Mouse (Mus musculus) liver, embryonic 16.5 days (tissue): Measurements from ENCODE around the gene 1700022I11Rik. TPM values are rescaled to one million over a fixed set of nuclear protein-coding genes. Genes with fewer than 3 reads are reported as not detected.
"Not testable (repeated sequence)": the region's sequence is repeated elsewhere in the genome, so short reads cannot be mapped to it uniquely, and the experiment has no call there.

Experiments used
- ATAC-seq: fragments of 200-750 bp; cut with Nextera tagmentation; 2 replicates; pipeline ENCODE4 v1.8.0; 2017; ENCODE audit warnings: low read depth, mild to moderate bottlenecking, moderate number of reproducible peaks, moderate library complexity
- H3K27ac ChIP-seq: fragments of 300-500 bp; sonication (generic); 2 replicates; pipeline ENCODE4 v1.5.1; 2014; ENCODE audit warnings: mild to moderate bottlenecking, low read length
- H3K27me3 ChIP-seq: fragments of 300-500 bp; sonication (generic); 2 replicates; pipeline ENCODE4 v1.6.1; 2014; ENCODE audit warnings: low read depth, low read length, mixed read lengths; ENCODE audit not compliant: control insufficient read depth, insufficient read depth
- H3K36me3 ChIP-seq: fragments of 300-500 bp; sonication (generic); 2 replicates; pipeline ENCODE4 v1.6.1; 2014; ENCODE audit warnings: mild to moderate bottlenecking; ENCODE audit not compliant: control insufficient read depth, insufficient read depth
- H3K4me1 ChIP-seq: fragments of 300-500 bp; sonication (generic); 2 replicates; pipeline ENCODE4 v1.6.1; 2014; ENCODE audit warnings: low read depth, low read length, mixed read lengths; ENCODE audit not compliant: control insufficient read depth
- H3K4me2 ChIP-seq: fragments of 300-500 bp; sonication (generic); 2 replicates; pipeline ENCODE4 v1.6.1; 2014; ENCODE audit warnings: low read depth, low read length, mixed read lengths
- H3K4me3 ChIP-seq: fragments of 300-500 bp; sonication (generic); 2 replicates; pipeline ENCODE4 v1.5.1; 2014; ENCODE audit warnings: low read depth, mild to moderate bottlenecking, low read length
- H3K9ac ChIP-seq: fragments of 300-500 bp; sonication (generic); 2 replicates; pipeline ENCODE4 v1.6.1; 2014; ENCODE audit warnings: low read depth, low read length
- H3K9me3 ChIP-seq: fragments of 300-500 bp; sonication (generic); replicated peaks from 2 replicates; pipeline ENCODE4 v1.6.1; 2016; ENCODE audit warnings: low read length; ENCODE audit not compliant: control insufficient read depth
- WGBS: fragments of 180-500 bp; shearing (Covaris S2); extraction: QIAGEN DNeasy Blood & Tissue Kit; methylation state at CpG from one replicate; pipeline ENCODE4 v1.1.7; 2014; ENCODE audit not compliant: insufficient replicate concordance; 5-methylcytosine and 5-hydroxymethylcytosine counted together
- polyA plus RNA-seq: library from polyadenylated mRNA; unstranded; fragments of >200 nt; fragmentation: Nextera tagmentation; extraction: Ambion mirVana; gene quantifications from 2 replicates; pipeline ENCODE4 v1.2.1, GENCODE M21; 2015

The 1700022I11Rik gene
- polyA plus RNA-seq, 1 experiment from 2014 or later: 0.17 TPM

DNA sequence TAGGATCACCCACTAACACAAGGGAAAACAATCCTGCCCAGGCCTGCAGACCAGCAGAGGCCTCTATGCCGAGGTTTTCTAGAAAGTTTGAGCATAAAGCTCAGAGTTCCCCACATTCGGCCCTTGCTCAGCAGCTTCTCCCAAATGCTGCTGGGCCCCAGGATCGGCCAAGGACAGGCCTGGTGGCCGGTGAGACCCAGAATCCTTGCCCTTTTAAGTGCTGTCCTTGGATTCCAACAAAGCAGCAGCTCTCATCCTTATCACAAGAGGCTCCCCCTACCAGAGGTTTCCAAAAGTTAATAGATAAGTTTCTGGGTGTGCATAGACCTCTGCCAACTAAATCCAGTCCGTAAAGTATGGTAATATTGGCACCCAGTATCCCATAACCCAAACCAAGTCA lies 4.5 kb downstream of the 1700022I11Rik start:
- WGBS: 66% methylated on average over 5 of the region's 5 CpGs
- Histone ChIP-seq H3K4me1 (no peaks in the 10 kb centered on the region), H3K9me3 (no peaks in the 10 kb centered on the region), H3K4me3 (no peak overlapping the region), H3K4me2 (no peak overlapping the region), H3K27ac (no peak overlapping the region), H3K9ac (no peak overlapping the region), H3K27me3 (no peaks in the 10 kb centered on the region), H3K36me3 (peaks cover 7% of the 10 kb centered on the region)
- no peak for ATAC-seq

DNA sequence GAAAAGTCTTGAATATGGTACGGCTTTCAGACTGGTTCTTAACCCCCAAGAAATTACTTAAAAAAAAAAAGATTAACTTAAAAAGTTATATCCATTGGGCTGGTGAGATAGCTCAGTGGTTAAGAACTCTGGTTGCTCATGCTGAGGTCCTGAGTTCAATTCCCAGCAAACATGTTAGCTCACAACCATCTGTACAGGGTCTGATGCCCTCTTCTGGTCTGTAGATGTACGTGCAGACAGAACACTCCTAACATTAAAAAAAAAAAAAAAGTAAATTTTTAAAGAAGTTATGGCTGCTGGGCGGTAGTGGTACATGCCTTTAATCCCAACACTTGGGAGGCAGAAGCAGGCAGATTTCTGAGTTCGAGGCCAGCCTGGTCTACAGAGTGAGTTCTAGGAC lies 8.7 kb downstream of the 1700022I11Rik start:
- H3K9me3 ChIP-seq: no peaks in the 10 kb centered on the region
- H3K4me3 ChIP-seq: no peak overlapping the region
- H3K4me1 ChIP-seq: no peaks in the 10 kb centered on the region
- no peak overlapping the region for H3K4me2 ChIP-seq
- no peak overlapping the region for H3K27ac ChIP-seq
- 75% methylated on average over 4 of the region's 4 CpGs for WGBS
- no peaks in the 10 kb centered on the region for H3K27me3 ChIP-seq
- H3K36me3 ChIP-seq: peaks cover 28% of the 10 kb centered on the region
- no peak overlapping the region for H3K9ac ChIP-seq
- no peak for ATAC-seq

DNA sequence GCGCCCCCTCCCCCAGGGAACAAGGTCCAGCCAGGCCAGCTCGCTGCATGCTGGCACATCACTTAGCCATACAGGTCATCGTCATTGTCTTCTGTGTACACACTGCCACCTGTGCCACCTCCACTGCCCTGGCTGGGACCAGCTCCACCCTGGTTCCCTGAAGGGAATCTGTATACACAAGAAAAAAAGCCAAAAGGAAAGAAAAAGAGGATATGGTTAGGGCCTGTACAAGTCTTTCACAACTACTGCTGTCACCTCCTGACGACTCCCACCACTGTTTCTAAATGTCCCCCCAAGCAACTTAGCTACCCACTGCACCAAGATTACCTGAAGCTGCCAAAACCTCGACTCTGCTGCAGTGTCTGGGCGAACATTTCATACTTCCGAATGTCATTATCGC lies 11.1 kb downstream of the 1700022I11Rik start:
- H3K9ac ChIP-seq, H3K4me1 ChIP-seq, ATAC-seq, H3K4me2 ChIP-seq, H3K4me3 ChIP-seq, H3K27ac ChIP-seq, H3K9me3 ChIP-seq, H3K27me3 ChIP-seq: not testable (repeated sequence)
- 75% methylated on average over 7 of the region's 8 CpGs for WGBS
- H3K36me3 ChIP-seq: peaks cover 52% of the 10 kb centered on the region

DNA sequence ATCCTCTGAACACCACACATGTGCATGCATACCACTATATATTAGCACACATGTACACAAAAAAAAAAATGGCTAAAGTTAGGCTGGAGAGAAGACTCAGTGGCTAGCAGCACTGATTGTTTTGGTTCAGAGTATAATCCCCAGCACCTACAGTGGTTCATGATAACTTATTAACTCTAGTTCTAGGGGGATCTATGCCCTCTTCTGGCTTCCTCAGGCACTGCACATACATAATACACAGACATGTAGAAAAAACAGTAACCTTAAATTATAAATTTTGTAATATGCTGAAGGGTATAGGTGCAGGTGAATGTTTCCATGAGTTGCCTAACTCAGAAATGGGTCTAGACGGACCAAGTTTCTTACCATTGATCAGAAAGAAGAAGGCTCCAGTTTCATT lies 18.9 kb downstream of the 1700022I11Rik start:
- Histone ChIP-seq H3K9ac (no peak overlapping the region), H3K9me3 (no peaks in the 10 kb centered on the region), H3K36me3 (peaks cover 86% of the 10 kb centered on the region), H3K27me3 (no peaks in the 10 kb centered on the region), H3K4me1 (no peaks in the 10 kb centered on the region), H3K4me2 (no peak overlapping the region), H3K27ac (no peak overlapping the region), H3K4me3 (no peak overlapping the region)
- WGBS: 71% methylated on average over 1 of the region's 1 CpGs
- no peak for ATAC-seq

DNA sequence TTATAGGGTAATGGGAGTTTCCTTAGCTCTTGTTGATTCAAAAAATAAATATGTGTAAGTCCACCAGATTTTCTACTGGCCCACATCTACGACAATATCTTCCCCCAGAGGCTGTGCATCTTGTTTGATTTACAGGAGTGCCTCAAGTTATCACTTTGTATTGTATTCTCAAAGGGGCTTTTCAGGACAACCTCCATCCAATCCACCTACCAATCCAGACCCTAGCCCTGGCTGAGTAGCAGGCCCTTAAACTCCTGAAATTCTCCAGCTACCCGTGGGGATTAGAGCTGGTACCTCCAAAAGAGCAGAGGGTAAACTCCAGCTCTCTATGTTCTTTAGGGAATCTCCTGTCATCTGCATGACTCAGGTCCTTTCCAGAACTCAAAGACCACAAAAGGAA lies 28.6 kb downstream of the 1700022I11Rik start:
- Histone ChIP-seq H3K27ac (0 out of 2 replicates have a peak overlapping the region, but pooled peaks have one; percentile 1), H3K36me3 (peaks cover 23% of the 10 kb centered on the region), H3K9me3 (no peaks in the 10 kb centered on the region), H3K9ac (no peak overlapping the region; the same call in 1 of the 2 replicates), H3K27me3 (no peaks in the 10 kb centered on the region), H3K4me3 (peak overlapping the region; percentile 83), H3K4me1 (peaks cover 20% of the 10 kb centered on the region), H3K4me2 (peak overlapping the region; percentile 82)
- no peak for ATAC-seq
- 43% methylated on average over 2 of the region's 2 CpGs for WGBS

DNA sequence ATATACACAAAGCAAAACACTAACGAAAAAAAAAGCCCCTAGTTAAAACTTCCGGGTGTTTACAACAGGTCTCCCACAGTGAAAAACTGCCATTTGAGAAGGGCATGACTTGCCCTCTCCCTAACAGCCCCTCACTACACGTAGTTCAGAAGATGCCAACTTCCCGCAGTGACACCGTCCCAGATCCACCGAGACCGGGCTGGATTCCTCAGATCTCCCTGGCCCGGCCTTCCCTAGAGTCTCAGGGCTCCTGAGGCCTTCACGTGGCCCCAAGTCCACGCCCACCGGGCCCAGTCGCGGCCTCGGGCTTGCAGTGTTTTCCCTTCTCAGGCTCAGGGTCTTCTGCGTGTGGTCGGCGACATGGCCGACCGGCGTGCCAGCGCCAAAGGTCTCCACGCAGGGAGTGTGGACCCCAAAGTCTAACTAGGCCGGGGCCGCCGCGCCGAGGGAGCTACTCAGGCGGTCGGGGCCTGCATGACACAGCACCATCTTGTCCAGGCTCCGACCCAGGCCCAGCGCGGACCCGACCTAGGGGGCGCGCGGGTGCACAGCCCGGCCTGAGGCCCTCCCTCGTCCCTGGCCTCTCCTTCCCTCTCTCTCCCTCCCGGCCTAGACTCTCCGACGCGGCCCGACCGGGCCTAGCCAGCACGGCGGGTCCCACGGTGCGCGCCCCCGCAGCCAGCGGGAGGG lies 30.2 kb downstream of the 1700022I11Rik start:
- Histone ChIP-seq H3K27ac (peak overlapping the region; percentile 99), H3K9me3 (no peaks in the 10 kb centered on the region), H3K4me2 (peak overlapping the region; percentile 82), H3K36me3 (peaks cover 8% of the 10 kb centered on the region), H3K4me1 (peaks cover 20% of the 10 kb centered on the region), H3K9ac (peak overlapping the region; percentile 95), H3K4me3 (peak overlapping the region; percentile 83), H3K27me3 (no peaks in the 10 kb centered on the region)
- under 1% methylated on average over 49 of the region's 51 CpGs for whole genome bisulfite sequencing
- ATAC-seq: peak; percentile 58

DNA sequence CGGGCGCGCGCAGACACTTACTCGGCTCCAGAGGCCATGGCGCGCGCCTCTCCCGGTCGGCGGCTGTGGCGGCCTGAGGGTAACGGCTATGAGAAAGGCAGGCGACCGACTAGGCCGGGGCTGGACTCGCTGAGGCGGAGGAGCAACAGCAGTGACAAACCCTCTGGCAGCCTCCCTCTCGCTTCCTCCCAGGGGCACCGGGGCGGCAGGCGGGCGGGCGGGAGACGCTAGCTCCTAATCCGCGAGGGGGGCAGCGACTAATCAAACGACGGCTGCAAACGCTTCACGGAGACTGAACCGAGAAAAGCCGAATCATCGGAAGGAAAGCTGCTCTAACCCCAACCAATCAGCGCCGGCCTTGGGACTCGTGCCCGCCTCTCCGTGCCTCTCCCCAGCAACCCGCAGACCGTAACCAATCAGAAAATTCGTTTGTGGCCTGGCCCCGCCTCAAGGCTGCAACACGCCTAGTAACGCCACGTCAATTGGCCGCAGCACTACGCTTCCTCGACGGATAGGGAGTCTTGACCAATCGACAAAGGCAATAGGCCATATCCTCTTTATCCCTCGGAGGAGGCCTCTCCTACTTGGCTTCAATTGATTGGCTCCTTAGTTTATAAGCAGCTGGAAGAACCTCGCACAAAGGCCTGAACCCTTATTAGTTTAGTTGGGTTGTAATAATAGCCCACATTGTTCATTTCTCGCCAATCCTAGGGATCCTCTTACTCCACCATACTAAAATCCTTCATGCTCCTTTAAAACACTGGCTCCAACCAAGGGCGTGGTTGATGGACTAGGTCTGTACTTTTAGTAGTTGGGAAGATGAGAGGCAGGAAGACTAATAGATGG lies 31.0 kb downstream of the 1700022I11Rik start, which contains the start of gene Vcp:
Gene Vcp (minus strand): TSS at position 367 of the 846 bp plus-strand sequence.
- Histone ChIP-seq H3K4me2 (peak within 1 kb of the TSS; percentile 82), H3K4me1 (peaks cover 20% of the 10 kb centered on the region), H3K27ac (peak within 1 kb of the TSS; percentile 99), H3K4me3 (peak within 1 kb of the TSS; percentile 83), H3K9ac (peak within 1 kb of the TSS; percentile 95)
- not testable (repeated sequence) for H3K36me3 ChIP-seq, H3K9me3 ChIP-seq, H3K27me3 ChIP-seq
- ATAC-seq: peak; percentile 96
- 1% methylated on average over 46 of the region's 56 CpGs for WGBS

DNA sequence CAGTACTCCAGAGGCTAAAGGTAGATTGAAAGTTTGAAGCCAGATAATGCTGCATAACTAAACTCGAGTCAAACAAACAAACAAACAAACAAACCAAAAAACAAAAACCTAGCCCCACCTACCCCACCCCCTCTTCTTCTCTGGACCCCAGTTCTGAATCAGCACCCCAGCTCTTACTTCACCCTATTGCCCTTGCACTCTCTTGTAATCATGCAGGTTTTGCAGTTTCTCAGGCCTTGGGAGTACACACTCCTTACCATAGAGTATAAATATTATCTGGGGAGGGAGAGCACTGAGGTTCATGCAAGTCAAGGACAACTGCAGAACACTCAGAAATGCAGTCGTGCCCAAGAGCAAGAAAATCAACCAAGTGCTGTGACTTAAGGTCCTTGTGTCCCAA lies 31.9 kb downstream of the 1700022I11Rik start:
- Histone ChIP-seq H3K4me2 (peak overlapping the region; percentile 76; the same call in 1 of the 2 replicates), H3K4me1 (peaks cover 20% of the 10 kb centered on the region), H3K27ac (no peak overlapping the region), H3K27me3 (no peaks in the 10 kb centered on the region), H3K9me3 (no peaks in the 10 kb centered on the region), H3K9ac (no peak overlapping the region), H3K4me3 (no peak overlapping the region), H3K36me3 (no peaks in the 10 kb centered on the region)
- WGBS: 77% methylated on average over 2 of the region's 2 CpGs
- no peak for ATAC-seq
